Mouse (Mus musculus) heart, embryonic 15.5 days (tissue): ENCODE data around the gene Sox6. TPM values are rescaled to one million over a fixed set of nuclear protein-coding genes. Genes with fewer than 3 reads are reported as not detected.

Experiments
- ATAC-seq: fragments of 200-750 bp; cut with Nextera tagmentation; replicated peaks from 2 replicates; pipeline ENCODE4 v1.8.0; 2017; ENCODE audit warnings: low read depth, moderate TSS enrichment; ENCODE audit not compliant: insufficient number of reproducible peaks, insufficient read depth, low FRiP score
- H3K27ac ChIP-seq: fragments of 300-500 bp; sonication (generic); 2 replicates; pipeline ENCODE4 v1.5.1; 2015; ENCODE audit warnings: mild to moderate bottlenecking, inconsistent platforms
- H3K27me3 ChIP-seq: fragments of 300-500 bp; sonication (generic); 2 replicates; pipeline ENCODE4 v1.6.1; 2015; ENCODE audit warnings: inconsistent platforms
- H3K36me3 ChIP-seq: fragments of 300-500 bp; sonication (generic); 2 replicates; pipeline ENCODE4 v1.6.1; 2015; ENCODE audit warnings: mild to moderate bottlenecking, inconsistent platforms
- H3K4me1 ChIP-seq: fragments of 300-500 bp; sonication (generic); replicated peaks from 2 replicates; pipeline ENCODE4 v1.6.1; 2015; ENCODE audit warnings: inconsistent platforms
- H3K4me2 ChIP-seq: fragments of 300-500 bp; sonication (generic); 2 replicates; pipeline ENCODE4 v1.6.1; 2015; ENCODE audit warnings: inconsistent platforms, mild to moderate bottlenecking, moderate library complexity
- H3K4me3 ChIP-seq: fragments of 300-500 bp; sonication (generic); 2 replicates; pipeline ENCODE4 v1.5.1; 2015; ENCODE audit warnings: mild to moderate bottlenecking, inconsistent platforms
- H3K9ac ChIP-seq: fragments of 300-500 bp; sonication (generic); 2 replicates; pipeline ENCODE4 v1.6.1; 2015; ENCODE audit warnings: mild to moderate bottlenecking, inconsistent platforms
- H3K9me3 ChIP-seq: fragments of 300-500 bp; sonication (generic); replicated peaks from 2 replicates; pipeline ENCODE4 v1.6.1; 2016; ENCODE audit warnings: inconsistent platforms
- WGBS: fragments of 180-500 bp; shearing (Covaris S2); methylation state at CpG from one replicate; pipeline ENCODE4 v1.1.7; 2015; ENCODE audit warnings: mixed read lengths; 5-methylcytosine and 5-hydroxymethylcytosine counted together
- polyA plus RNA-seq: library from polyadenylated mRNA; unstranded; fragments of >200 nt; fragmentation: Nextera tagmentation; extraction: Ambion mirVana; gene quantifications from 2 replicates; pipeline ENCODE4 v1.2.1, GENCODE M21; 2015

Sox6 gene
- polyA plus RNA-seq, 1 experiment from 2014 or later = 31.1 TPM

DNA sequence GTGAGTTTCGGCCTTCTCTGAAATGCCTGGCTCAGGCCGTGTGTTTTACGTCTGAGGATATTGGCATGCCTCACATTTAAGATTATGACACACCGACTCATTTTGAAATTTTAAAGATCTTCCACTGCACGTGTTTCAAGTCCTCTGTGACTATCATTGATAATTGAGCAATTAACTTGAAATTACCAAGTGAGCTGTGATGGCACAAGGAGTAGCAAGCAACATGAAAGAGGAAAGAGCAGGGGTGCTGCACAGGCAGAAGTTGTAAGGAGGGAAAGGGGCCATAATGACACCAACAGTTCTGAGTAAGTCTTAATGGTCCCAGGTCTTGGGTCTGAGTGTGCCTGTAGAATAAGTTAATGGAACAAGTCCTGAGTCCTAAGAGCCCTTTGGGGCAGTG, 99.3 kb downstream of the Sox6 start:
- Histone ChIP-seq H3K9ac (no peak overlapping the region), H3K27me3 (no peaks in the 10 kb centered on the region), H3K4me2 (no peak overlapping the region), H3K4me3 (no peak overlapping the region), H3K4me1 (no peaks in the 10 kb centered on the region; the same call in 1 of the 2 replicates), H3K9me3 (no peaks in the 10 kb centered on the region), H3K27ac (no peak overlapping the region), H3K36me3 (no peaks in the 10 kb centered on the region)
- 85% methylated on average over 5 of the region's 5 CpGs for WGBS
- ATAC-seq = no peak

DNA sequence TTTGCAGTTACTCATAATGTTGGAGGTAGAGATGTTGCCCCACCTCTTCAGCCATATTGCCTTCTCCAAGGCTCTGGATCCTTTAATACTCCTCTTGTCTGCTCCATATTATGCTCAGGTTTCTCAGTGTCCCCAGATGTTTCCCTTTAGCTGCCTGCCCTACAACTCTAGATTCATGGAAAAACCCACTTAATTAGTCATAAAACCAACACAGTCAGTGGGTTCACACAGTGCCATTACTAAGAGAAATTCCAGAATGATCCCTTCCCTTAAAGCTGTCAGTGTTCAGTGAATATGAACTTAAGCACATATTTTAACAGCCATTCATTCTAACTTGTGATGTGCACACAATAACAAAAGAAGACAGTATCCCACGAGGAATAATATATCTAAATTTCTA, 101.7 kb downstream of the Sox6 start:
- 72% methylated on average over 1 of the region's 1 CpGs for WGBS
- Histone ChIP-seq H3K9me3 (no peaks in the 10 kb centered on the region), H3K27me3 (no peaks in the 10 kb centered on the region), H3K9ac (no peak overlapping the region), H3K4me3 (no peak overlapping the region), H3K4me1 (no peaks in the 10 kb centered on the region), H3K4me2 (no peak overlapping the region), H3K27ac (no peak overlapping the region), H3K36me3 (no peaks in the 10 kb centered on the region)
- no peak for ATAC-seq

DNA sequence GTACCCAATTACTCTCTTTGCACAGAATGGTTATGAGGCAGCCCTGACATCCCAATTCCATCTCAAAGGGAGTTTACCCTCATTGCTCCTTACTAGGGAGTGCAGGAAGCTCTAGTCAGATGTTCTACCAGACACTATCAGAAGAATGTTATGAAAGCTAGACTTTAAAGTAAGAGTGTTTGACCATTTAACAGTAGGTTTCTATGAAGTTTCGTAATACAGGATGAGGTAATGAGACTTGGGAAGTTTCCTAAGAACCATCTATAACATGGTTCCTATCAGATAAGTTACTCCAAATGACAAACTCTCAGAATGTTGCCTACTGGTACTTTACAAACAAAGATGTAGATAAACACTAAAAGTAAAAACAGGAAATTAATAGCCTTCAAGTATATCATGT, 123.3 kb downstream of the Sox6 start:
- Histone ChIP-seq H3K4me1 (no peaks in the 10 kb centered on the region), H3K9me3 (no peaks in the 10 kb centered on the region), H3K4me2 (no peak overlapping the region), H3K27me3 (no peaks in the 10 kb centered on the region), H3K27ac (no peak overlapping the region), H3K4me3 (no peak overlapping the region), H3K9ac (no peak overlapping the region), H3K36me3 (no peaks in the 10 kb centered on the region; the same call in 1 of the 2 replicates)
- no peak for ATAC-seq
- 85% methylated on average over 1 of the region's 1 CpGs for WGBS

DNA sequence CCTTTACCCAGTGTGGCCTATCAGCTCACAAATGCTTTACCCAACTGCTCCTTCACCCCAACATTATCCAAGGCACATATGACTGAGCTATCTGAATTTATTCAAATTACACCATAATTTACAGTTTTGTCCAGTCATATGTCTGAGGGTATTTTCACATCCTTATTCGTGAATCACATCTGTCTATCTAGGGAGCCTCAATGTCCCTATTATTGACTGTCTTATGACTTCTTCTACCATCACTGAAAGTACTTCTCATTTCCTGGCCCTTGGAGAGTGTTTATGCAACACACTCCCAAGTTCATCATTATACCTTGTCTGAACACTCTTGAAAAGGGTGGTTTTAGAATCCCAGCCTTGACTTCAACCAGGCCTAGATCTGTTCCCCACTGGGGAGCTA, 128.3 kb downstream of the Sox6 start:
- H3K4me1 ChIP-seq = 0 out of 2 replicates have a peak, but pooled peaks cover 4% of the 10 kb centered on the region
- H3K36me3 ChIP-seq = no peaks in the 10 kb centered on the region
- whole genome bisulfite sequencing = 85% methylated on average over 1 of the region's 1 CpGs
- no peaks in the 10 kb centered on the region for H3K27me3 ChIP-seq
- no peak overlapping the region for H3K4me2 ChIP-seq
- no peak for ATAC-seq
- no peak overlapping the region for H3K9ac ChIP-seq
- no peaks in the 10 kb centered on the region for H3K9me3 ChIP-seq
- H3K27ac ChIP-seq = no peak overlapping the region
- no peak overlapping the region for H3K4me3 ChIP-seq

DNA sequence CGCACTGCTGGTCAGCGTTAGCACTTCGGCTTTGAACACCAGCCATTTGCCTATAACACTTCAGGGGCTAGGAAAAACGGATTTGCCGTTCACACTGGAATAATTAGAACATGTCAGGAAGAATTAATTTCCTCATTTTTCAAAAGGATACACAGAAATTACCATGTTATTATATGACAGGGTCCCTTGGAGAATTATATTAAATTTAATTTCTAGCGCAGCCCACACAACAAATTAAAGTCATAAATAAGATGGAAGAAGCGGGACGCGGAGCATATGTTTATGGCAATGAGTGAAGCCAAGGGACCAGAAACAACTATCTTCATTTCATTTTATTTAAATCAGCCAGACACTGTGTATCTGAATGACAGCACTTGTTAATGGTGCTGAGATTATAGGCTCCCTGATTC, 133.8 kb downstream of the Sox6 start:
- Histone ChIP-seq H3K27me3 (no peaks in the 10 kb centered on the region), H3K4me3 (no peak overlapping the region), H3K27ac (no peak overlapping the region), H3K36me3 (no peaks in the 10 kb centered on the region), H3K9me3 (no peaks in the 10 kb centered on the region), H3K4me1 (peaks cover 16% of the 10 kb centered on the region), H3K4me2 (no peak overlapping the region), H3K9ac (no peak overlapping the region)
- no peak for ATAC-seq
- WGBS = 77% methylated on average over 9 of the region's 9 CpGs

DNA sequence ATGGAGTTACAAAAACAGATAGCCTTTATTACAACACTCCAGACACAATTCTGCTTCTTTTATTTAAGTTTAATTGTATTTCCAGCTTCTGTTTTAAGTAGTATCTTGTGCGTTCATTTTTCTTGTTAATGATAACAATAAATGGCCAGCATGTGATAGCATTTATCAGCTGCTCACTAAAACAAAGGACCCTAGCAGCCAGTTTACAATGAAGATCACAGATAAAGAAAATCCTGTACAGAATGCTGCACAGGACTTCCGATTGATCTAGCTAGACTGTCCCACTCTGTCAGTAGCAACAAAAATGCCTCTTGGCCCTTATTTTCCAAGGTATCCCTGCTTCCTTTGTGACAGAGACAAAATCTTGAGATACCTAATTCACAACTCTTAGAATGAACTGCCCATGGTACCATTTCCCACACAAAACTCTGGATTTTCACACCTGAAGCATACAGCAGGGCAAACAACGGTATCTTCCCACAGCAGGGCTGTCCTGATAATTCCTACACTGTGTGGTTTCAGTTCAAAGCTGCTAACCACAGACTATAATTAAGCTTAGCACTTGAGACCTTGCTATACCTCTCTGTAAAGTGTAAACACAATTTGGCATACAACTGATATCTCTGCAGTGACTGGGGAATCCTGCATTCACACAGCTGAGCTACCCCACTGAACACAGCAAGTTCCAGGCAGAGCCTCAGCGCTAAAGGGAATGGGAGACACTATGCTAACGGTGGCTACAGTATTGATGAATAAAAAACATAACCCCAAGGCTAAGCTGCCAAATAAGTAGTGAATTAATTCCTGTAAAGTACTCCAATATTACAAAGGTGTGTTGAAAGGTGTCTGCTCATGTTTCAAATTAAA, 134.4 kb downstream of the Sox6 start:
- peaks cover 16% of the 10 kb centered on the region for H3K4me1 ChIP-seq
- H3K9me3 ChIP-seq = no peaks in the 10 kb centered on the region
- H3K27ac ChIP-seq = no peak overlapping the region
- no peaks in the 10 kb centered on the region for H3K27me3 ChIP-seq
- no peak overlapping the region for H3K4me3 ChIP-seq
- ATAC-seq = no peak
- no peak overlapping the region for H3K9ac ChIP-seq
- WGBS = 51% methylated on average over 5 of the region's 5 CpGs
- H3K36me3 ChIP-seq = no peaks in the 10 kb centered on the region
- no peak overlapping the region for H3K4me2 ChIP-seq

DNA sequence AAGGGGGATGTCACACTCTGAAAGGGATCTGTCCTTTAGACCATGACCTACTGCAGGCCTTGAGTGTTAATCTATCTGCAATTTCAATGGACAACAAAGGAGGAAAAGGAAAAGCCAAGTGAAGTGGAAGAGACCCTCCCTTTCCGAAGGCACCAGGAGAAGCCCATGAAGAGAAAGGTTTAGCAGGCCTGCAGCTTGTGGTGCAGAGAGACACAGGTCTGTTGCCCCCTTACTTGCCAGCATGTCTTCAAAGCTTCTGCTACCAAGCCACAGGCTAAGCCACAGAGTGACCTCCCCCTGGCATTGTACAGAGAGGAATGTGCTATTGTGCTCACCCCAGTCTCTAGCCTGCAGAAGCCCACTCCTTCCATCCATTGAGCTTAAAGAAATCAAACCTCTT, 135.2 kb downstream of the Sox6 start:
- Histone ChIP-seq H3K9me3 (no peaks in the 10 kb centered on the region), H3K27me3 (no peaks in the 10 kb centered on the region), H3K4me3 (no peak overlapping the region), H3K4me1 (peaks cover 16% of the 10 kb centered on the region), H3K36me3 (no peaks in the 10 kb centered on the region), H3K9ac (no peak overlapping the region), H3K27ac (no peak overlapping the region), H3K4me2 (no peak overlapping the region)
- 61% methylated on average over 1 of the region's 1 CpGs for WGBS
- no peak for ATAC-seq

DNA sequence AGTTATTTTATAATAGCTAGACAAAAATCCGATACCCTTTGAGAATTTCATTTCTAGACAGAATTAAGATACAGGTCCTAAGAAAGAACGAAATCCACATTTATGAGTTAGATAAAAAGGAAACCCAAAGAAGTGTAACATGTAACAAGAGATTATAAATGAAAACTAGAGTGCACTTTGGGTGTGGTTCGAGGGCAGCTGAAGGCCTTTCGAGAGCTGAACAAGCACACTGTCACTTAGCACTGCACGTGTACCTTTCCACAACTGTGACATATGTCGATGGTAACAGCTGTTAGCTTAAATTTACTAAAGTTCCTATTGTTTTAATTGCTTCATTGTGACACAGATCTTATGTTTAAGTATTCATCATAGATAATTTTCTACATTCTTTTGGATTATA, 142.8 kb downstream of the Sox6 start:
- 74% methylated on average over 6 of the region's 6 CpGs for WGBS
- peaks cover 5% of the 10 kb centered on the region; the same call in 1 of the 2 replicates for H3K4me1 ChIP-seq
- no peak for ATAC-seq
- H3K36me3 ChIP-seq = no peaks in the 10 kb centered on the region
- no peaks in the 10 kb centered on the region for H3K9me3 ChIP-seq
- no peak overlapping the region for H3K4me3 ChIP-seq
- no peak overlapping the region for H3K4me2 ChIP-seq
- no peaks in the 10 kb centered on the region for H3K27me3 ChIP-seq
- no peak overlapping the region for H3K27ac ChIP-seq
- H3K9ac ChIP-seq = no peak overlapping the region

DNA sequence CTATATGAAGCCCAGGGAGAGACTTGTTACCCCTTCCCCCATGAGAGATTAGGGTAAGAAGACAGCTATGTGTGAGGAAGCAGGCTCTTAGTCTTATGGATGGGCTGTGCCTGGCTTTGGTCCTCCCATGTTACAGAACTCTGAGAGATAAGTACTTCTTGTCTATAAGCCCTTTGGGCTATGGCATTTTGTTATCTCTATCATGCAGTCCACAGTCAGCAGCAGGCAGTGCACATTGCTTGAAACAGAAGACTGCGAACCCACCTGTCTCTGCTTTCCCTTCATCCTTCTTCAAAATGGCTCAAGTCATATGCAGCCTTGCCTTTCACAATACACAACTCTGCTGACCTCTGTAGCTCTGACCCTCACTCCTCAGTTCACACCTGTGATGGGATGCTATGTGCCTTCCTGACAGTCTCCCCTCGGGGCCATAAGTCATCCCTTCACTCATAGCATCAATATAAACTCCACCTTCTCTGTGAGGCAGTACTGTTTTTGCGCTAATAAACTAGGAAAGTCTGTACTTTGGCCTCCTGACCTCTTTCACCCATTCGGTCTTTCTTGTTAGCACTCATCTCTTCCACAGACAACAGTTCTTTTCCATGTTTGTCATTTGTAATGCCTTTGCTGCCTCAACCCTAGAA, 143.4 kb downstream of the Sox6 start:
- no peaks in the 10 kb centered on the region for H3K9me3 ChIP-seq
- H3K4me2 ChIP-seq = no peak overlapping the region
- no peak overlapping the region for H3K4me3 ChIP-seq
- no peak for ATAC-seq
- 80% methylated on average over 4 of the region's 4 CpGs for WGBS
- no peak overlapping the region for H3K27ac ChIP-seq
- H3K27me3 ChIP-seq = no peaks in the 10 kb centered on the region
- H3K36me3 ChIP-seq = no peaks in the 10 kb centered on the region
- H3K4me1 ChIP-seq = peaks cover 5% of the 10 kb centered on the region; the same call in 1 of the 2 replicates
- no peak overlapping the region for H3K9ac ChIP-seq

DNA sequence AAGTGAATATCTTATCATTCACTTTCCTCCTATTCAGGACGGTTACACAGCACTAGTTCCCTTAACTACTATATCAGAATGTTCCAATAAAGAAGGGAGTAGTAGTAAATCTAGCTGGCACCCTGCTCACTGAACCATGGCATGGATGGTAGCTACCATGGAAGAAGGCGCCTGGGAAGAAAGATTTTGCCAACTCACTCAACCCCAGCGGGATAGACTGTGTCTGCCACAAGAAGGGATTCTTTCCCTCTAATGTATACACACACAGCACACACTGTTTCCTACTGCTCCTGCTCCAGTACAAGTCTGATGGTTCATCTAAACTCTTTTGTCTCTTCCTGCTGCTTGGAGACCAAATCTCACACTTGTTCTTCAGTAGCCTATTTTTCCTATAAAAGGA, 147.1 kb downstream of the Sox6 start:
- no peaks in the 10 kb centered on the region for H3K9me3 ChIP-seq
- no peaks in the 10 kb centered on the region for H3K27me3 ChIP-seq
- no peak overlapping the region for H3K4me3 ChIP-seq
- H3K27ac ChIP-seq = no peak overlapping the region
- no peaks in the 10 kb centered on the region for H3K36me3 ChIP-seq
- ATAC-seq = no peak
- H3K9ac ChIP-seq = no peak overlapping the region
- H3K4me1 ChIP-seq = peaks cover 5% of the 10 kb centered on the region; the same call in 1 of the 2 replicates
- no peak overlapping the region for H3K4me2 ChIP-seq
- 79% methylated on average over 3 of the region's 3 CpGs for WGBS

DNA sequence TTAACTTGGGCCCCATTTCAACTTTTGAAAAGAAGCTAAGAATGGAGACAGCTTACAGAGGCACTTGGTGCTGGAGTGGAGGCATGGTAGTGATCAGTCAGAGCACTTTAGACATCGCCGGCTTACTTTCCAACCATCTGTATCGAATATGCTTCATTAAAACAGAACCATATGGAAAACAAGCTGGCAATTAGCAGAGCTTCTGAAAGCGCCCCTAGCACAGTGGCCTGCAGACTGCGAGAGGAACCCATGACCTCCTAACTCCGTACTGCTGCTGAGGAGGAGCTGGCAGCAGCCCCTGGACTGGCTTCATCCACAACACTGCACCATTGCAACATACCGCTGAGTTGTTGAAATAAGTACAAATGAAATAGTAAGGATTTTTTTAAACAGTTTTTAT, 148.7 kb downstream of the Sox6 start:
- 88% methylated on average over 7 of the region's 7 CpGs for WGBS
- H3K4me3 ChIP-seq = no peak overlapping the region
- H3K4me2 ChIP-seq = no peak overlapping the region
- H3K9ac ChIP-seq = no peak overlapping the region
- no peak overlapping the region for H3K27ac ChIP-seq
- no peaks in the 10 kb centered on the region for H3K36me3 ChIP-seq
- no peaks in the 10 kb centered on the region for H3K9me3 ChIP-seq
- ATAC-seq = no peak
- peaks cover 2% of the 10 kb centered on the region; the same call in 1 of the 2 replicates for H3K4me1 ChIP-seq
- no peaks in the 10 kb centered on the region for H3K27me3 ChIP-seq

DNA sequence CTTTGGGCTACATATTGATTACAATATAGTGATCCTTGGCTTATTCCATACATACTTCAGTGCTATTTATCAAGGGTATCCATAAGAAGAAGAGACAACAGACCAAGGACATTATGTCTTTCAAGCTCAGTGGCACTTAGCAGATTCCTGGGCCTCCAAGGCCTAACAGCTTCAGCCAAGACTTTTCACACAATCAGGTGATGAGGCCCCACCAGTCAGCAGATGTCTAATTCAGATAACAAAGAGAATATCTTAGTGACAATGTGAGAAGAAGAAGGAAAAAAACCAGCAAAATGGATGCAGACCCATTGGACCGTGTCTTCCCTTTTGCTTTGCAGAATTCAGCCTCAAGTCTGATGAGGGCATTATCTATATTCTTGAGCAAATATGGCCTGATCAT, 150.0 kb downstream of the Sox6 start:
- WGBS = 93% methylated on average over 1 of the region's 1 CpGs
- Histone ChIP-seq H3K9me3 (no peaks in the 10 kb centered on the region), H3K4me2 (no peak overlapping the region), H3K9ac (no peak overlapping the region), H3K27ac (no peak overlapping the region), H3K27me3 (no peaks in the 10 kb centered on the region), H3K4me3 (no peak overlapping the region), H3K4me1 (no peaks in the 10 kb centered on the region), H3K36me3 (no peaks in the 10 kb centered on the region)
- no peak for ATAC-seq
